Mouse (Mus musculus) midbrain, embryonic 14.5 days (tissue): ENCODE measurements at regions not wholly inside any gene's neighbourhood (a gene's known extent, or its start where the extent isn't known, plus 50 kb on each side); places are given as distances from the start of the nearest gene placed in this dataset.

Experiments
- ATAC-seq: fragments of 200-750 bp; cut with Nextera tagmentation; 2 replicates; pipeline ENCODE4 v1.8.0; 2017; ENCODE audit warnings: moderate number of reproducible peaks, moderate library complexity; ENCODE audit not compliant: low FRiP score, low TSS enrichment
- DNase-seq: peaks from one replicate; pipeline ENCODE4 v3.0.0-alpha.2; 2015
- H3K27ac ChIP-seq: fragments of 300-500 bp; sonication (generic); replicated peaks from 2 replicates; pipeline ENCODE4 v1.5.1; 2014; ENCODE audit warnings: mild to moderate bottlenecking, low read depth, low read length, moderate library complexity
- H3K27me3 ChIP-seq: fragments of 300-500 bp; sonication (generic); 2 replicates; pipeline ENCODE4 v1.6.1; 2014; ENCODE audit warnings: low read length, control low read depth, mixed read lengths; ENCODE audit not compliant: control insufficient read depth, insufficient read depth
- H3K36me3 ChIP-seq: fragments of 300-500 bp; sonication (generic); 2 replicates; pipeline ENCODE4 v1.6.1; 2014; ENCODE audit warnings: low read length, control low read depth; ENCODE audit not compliant: control insufficient read depth, insufficient read depth
- H3K4me1 ChIP-seq: fragments of 300-500 bp; sonication (generic); 2 replicates; pipeline ENCODE4 v1.6.1; 2014; ENCODE audit warnings: mild to moderate bottlenecking, antibody characterized with exemption, low read length, control low read depth; ENCODE audit not compliant: control insufficient read depth, insufficient read depth
- H3K4me2 ChIP-seq: fragments of 300-500 bp; sonication (generic); 2 replicates; pipeline ENCODE4 v1.6.1; 2014; ENCODE audit warnings: mild to moderate bottlenecking, low read length, moderate library complexity
- H3K4me3 ChIP-seq: fragments of 300-500 bp; sonication (generic); replicated peaks from 2 replicates; pipeline ENCODE4 v1.5.1; 2014; ENCODE audit warnings: low read depth, low read length
- H3K9ac ChIP-seq: fragments of 300-500 bp; sonication (generic); replicated peaks from 2 replicates; pipeline ENCODE4 v1.6.1; 2014; ENCODE audit warnings: mild to moderate bottlenecking, low read length, moderate library complexity
- H3K9me3 ChIP-seq: fragments of 300-500 bp; sonication (generic); 2 replicates; pipeline ENCODE4 v1.6.1; 2016; ENCODE audit warnings: low read length, control low read depth, mixed read lengths; ENCODE audit not compliant: control insufficient read depth
- WGBS: fragments of 180-500 bp; shearing (Covaris S2); extraction: QIAGEN DNeasy Blood & Tissue Kit; methylation state at CpG from one replicate; pipeline ENCODE4 v1.1.7; 2014; 5-methylcytosine and 5-hydroxymethylcytosine counted together

- no peaks in the 10 kb centered on the region for H3K9me3 ChIP-seq
- 53% methylated on average over 4 of the region's 4 CpGs for WGBS
- no peaks in the 10 kb centered on the region; the same call in 1 of the 2 replicates for H3K4me1 ChIP-seq
- H3K27ac ChIP-seq, result no peak overlapping the region
- H3K9ac ChIP-seq, result no peak overlapping the region
- ATAC-seq (no peak), DNase-seq (peak; percentile 35)
- H3K4me3 ChIP-seq, result no peak overlapping the region
- H3K4me2 ChIP-seq, result no peak overlapping the region
- no peaks in the 10 kb centered on the region for H3K27me3 ChIP-seq
- H3K36me3 ChIP-seq, result no peaks in the 10 kb centered on the region
These were observed 397.3 kb upstream of the Zeb2 start for GRCm38 (mm10) chr2:45514290-45515180.

GRCm38 (mm10) chr2:45512852-45513251, 395.7 kb upstream of the Zeb2 start:
- Histone ChIP-seq H3K9ac (no peak overlapping the region), H3K36me3 (no peaks in the 10 kb centered on the region), H3K4me2 (no peak overlapping the region), H3K4me3 (no peak overlapping the region), H3K27ac (no peak overlapping the region), H3K27me3 (no peaks in the 10 kb centered on the region), H3K9me3 (no peaks in the 10 kb centered on the region), H3K4me1 (no peaks in the 10 kb centered on the region; the same call in 1 of the 2 replicates)
- DNase-seq (no peak), ATAC-seq (no peak)

GRCm38 (mm10) chr2:45511791-45512190, 394.6 kb upstream of the Zeb2 start:
- no peaks in the 10 kb centered on the region for H3K9me3 ChIP-seq
- WGBS, result 88% methylated on average over 3 of the region's 3 CpGs
- DNase-seq (no peak), ATAC-seq (no peak)
- no peaks in the 10 kb centered on the region; the same call in 1 of the 2 replicates for H3K4me1 ChIP-seq
- H3K27ac ChIP-seq, result no peak overlapping the region
- no peak overlapping the region for H3K4me2 ChIP-seq
- H3K4me3 ChIP-seq, result no peak overlapping the region
- no peaks in the 10 kb centered on the region for H3K36me3 ChIP-seq
- H3K27me3 ChIP-seq, result no peaks in the 10 kb centered on the region
- no peak overlapping the region for H3K9ac ChIP-seq

- H3K4me3 ChIP-seq, result no peak overlapping the region
- no peak for DNase-seq
- no peaks in the 10 kb centered on the region for H3K36me3 ChIP-seq
- H3K9ac ChIP-seq, result no peak overlapping the region
- no peaks in the 10 kb centered on the region for H3K9me3 ChIP-seq
- WGBS, result 93% methylated on average over 4 of the region's 4 CpGs
- no peak for ATAC-seq
- no peaks in the 10 kb centered on the region for H3K27me3 ChIP-seq
- no peak overlapping the region for H3K4me2 ChIP-seq
- no peaks in the 10 kb centered on the region for H3K4me1 ChIP-seq
- H3K27ac ChIP-seq, result no peak overlapping the region
These were observed 387.3 kb upstream of the Zeb2 start for GRCm38 (mm10) chr2:45504468-45504867.

GRCm38 (mm10) chr2:45493656-45494055, 376.5 kb upstream of the Zeb2 start:
- no peak overlapping the region for H3K4me2 ChIP-seq
- 55% methylated on average over 2 of the region's 2 CpGs for WGBS
- H3K27ac ChIP-seq, result no peak overlapping the region
- no peaks in the 10 kb centered on the region for H3K27me3 ChIP-seq
- ATAC-seq (no peak), DNase-seq (peak; percentile 49)
- no peaks in the 10 kb centered on the region for H3K36me3 ChIP-seq
- no peak overlapping the region for H3K9ac ChIP-seq
- no peaks in the 10 kb centered on the region for H3K9me3 ChIP-seq
- H3K4me3 ChIP-seq, result no peak overlapping the region
- H3K4me1 ChIP-seq, result no peaks in the 10 kb centered on the region

GRCm38 (mm10) chr2:45486530-45486929, 369.3 kb upstream of the Zeb2 start:
- DNase-seq (no peak), ATAC-seq (no peak)
- Histone ChIP-seq H3K36me3 (no peaks in the 10 kb centered on the region), H3K9ac (no peak overlapping the region), H3K4me3 (no peak overlapping the region), H3K27me3 (no peaks in the 10 kb centered on the region), H3K4me1 (no peaks in the 10 kb centered on the region), H3K27ac (no peak overlapping the region), H3K4me2 (no peak overlapping the region), H3K9me3 (no peaks in the 10 kb centered on the region)
- WGBS, result 84% methylated on average over 5 of the region's 5 CpGs

GRCm38 (mm10) chr2:45485477-45485876, 368.3 kb upstream of the Zeb2 start:
- Histone ChIP-seq H3K4me2 (no peak overlapping the region), H3K4me3 (no peak overlapping the region), H3K4me1 (no peaks in the 10 kb centered on the region), H3K36me3 (no peaks in the 10 kb centered on the region), H3K9ac (no peak overlapping the region), H3K27me3 (no peaks in the 10 kb centered on the region), H3K9me3 (no peaks in the 10 kb centered on the region), H3K27ac (no peak overlapping the region)
- WGBS, result 69% methylated on average over 10 of the region's 10 CpGs
- DNase-seq (no peak), ATAC-seq (no peak)

- Histone ChIP-seq H3K9me3 (no peaks in the 10 kb centered on the region), H3K27ac (no peak overlapping the region), H3K9ac (no peak overlapping the region), H3K27me3 (no peaks in the 10 kb centered on the region), H3K4me3 (no peak overlapping the region), H3K36me3 (no peaks in the 10 kb centered on the region), H3K4me1 (no peaks in the 10 kb centered on the region), H3K4me2 (no peak overlapping the region)
- ATAC-seq, result no peak
- DNase-seq, result no peak
- WGBS, result 83% methylated on average over 2 of the region's 2 CpGs
These were observed 363.5 kb upstream of the Zeb2 start for GRCm38 (mm10) chr2:45480671-45481070.

GRCm38 (mm10) chr2:45475996-45476395, 358.8 kb upstream of the Zeb2 start:
- Histone ChIP-seq H3K36me3 (no peaks in the 10 kb centered on the region), H3K4me3 (no peak overlapping the region), H3K4me2 (no peak overlapping the region), H3K27ac (no peak overlapping the region), H3K9me3 (no peaks in the 10 kb centered on the region), H3K4me1 (no peaks in the 10 kb centered on the region), H3K27me3 (no peaks in the 10 kb centered on the region), H3K9ac (no peak overlapping the region)
- DNase-seq (no peak), ATAC-seq (no peak)
